Mouse (Mus musculus): ENCODE measurements around the gene Armh3. TPM values are rescaled to one million over a fixed set of nuclear protein-coding genes. Genes with fewer than 3 reads are reported as not detected.

Armh3 gene
- polyA plus RNA-seq, 1 experiment = 17.1 TPM

DNA sequence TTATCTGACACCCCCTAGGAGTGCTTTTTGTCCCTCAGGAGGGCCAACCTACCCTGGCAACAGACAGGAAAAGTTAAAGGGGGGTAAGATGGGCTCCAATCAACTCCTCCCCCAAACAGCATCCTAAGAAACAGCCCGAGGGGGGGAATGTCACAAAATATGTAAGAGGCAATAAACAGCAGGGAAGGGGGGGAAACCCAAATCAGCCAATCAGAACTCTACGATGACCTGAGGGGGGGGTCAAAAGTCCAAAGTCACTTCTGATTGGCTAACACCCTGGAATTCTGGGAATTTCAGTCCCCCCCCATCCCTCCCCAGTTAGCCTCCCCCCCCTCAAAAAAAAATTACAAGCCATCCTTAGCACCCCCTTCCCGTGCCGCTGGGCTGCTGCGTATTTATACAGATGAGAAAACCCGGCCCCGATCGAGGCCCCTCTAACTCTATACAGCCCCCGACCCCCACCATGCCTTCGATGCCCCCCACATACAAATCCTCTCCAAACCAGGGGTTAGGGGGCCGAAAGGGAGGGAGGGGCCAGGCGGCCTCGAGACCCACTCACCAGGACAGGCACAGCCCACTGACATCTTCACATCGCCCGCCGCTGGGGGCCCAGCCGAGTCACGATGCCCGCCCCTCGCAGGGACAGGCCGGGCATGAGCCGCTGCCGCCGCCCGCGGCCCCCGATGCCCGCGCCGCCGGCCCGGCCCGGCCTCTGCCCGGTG lies 46.1 kb upstream of the Armh3 start, which contains the start of gene Pprc1:
Gene Pprc1, plus strand, starts transcription at position 616 of the 722 bp plus-strand sequence.
- Histone ChIP-seq H3K4me3 (ENCODE audit: low read depth, low read length) (peak within 1 kb of the TSS; percentile 95), H3K36me3 (ENCODE audit: control insufficient read depth, insufficient read depth, low read length, poor library complexity, severe bottlenecking) (no peaks in the 10 kb centered on the region), H3K27ac (ENCODE audit: insufficient read depth, low read length) (peak within 1 kb of the TSS; percentile 84), H3K9me3 (replicated peaks; ENCODE audit: control insufficient read depth, insufficient read depth, low read length, poor library complexity, severe bottlenecking) (no peaks in the 10 kb centered on the region), H3K9ac (ENCODE audit: low read depth, poor library complexity, severe bottlenecking) (peak within 1 kb of the TSS; percentile 99), H3K27me3 (ENCODE audit: control insufficient read depth, insufficient read depth, low read length, poor library complexity, severe bottlenecking) (no peaks in the 10 kb centered on the region), H3K4me1 (ENCODE audit: control insufficient read depth, insufficient read depth, low read length) (peaks cover 9% of the 10 kb centered on the region)
- TF ChIP-seq POLR2A (IDR thresholded peaks at IDR 0.05; ENCODE audit: insufficient read depth, low read length) (no peak), EP300 (IDR thresholded peaks at IDR 0.05; ENCODE audit: insufficient read depth, low read depth, low read length) (no peak), CTCF (IDR thresholded peaks at IDR 0.05; ENCODE audit: low read depth, low read length) (no peak)

DNA sequence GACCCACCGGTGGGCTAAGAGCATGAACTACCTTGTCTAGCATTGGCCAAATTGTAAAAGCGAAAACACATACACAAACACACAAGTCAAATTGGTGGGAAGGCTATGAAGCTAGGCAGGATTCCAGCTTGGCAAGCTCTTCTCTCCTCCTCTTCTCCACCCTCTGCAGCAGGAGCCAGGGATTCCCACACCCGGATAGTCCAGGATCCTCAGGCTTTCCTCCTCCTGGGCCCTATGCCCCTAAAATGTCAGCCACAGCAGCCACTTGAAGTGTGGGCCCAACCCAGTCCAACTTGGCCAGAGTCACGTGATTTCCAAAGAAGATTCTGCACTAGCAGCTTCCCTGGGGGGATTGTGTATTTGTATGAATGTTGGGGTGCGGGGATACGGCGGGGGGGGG lies 45.1 kb upstream of the Armh3 start:
- peak overlapping the region; percentile 10 for H3K27ac ChIP-seq (ENCODE audit: insufficient read depth, low read length)
- no peaks in the 10 kb centered on the region for H3K36me3 ChIP-seq (ENCODE audit: control insufficient read depth, insufficient read depth, low read length, poor library complexity, severe bottlenecking)
- H3K27me3 ChIP-seq (ENCODE audit: control insufficient read depth, insufficient read depth, low read length, poor library complexity, severe bottlenecking) = no peaks in the 10 kb centered on the region
- H3K4me1 ChIP-seq (ENCODE audit: control insufficient read depth, insufficient read depth, low read length) = peaks cover 8% of the 10 kb centered on the region
- TF ChIP-seq POLR2A (IDR thresholded peaks at IDR 0.05; ENCODE audit: insufficient read depth, low read length) (no peak), CTCF (IDR thresholded peaks at IDR 0.05; ENCODE audit: low read depth, low read length) (no peak), EP300 (IDR thresholded peaks at IDR 0.05; ENCODE audit: insufficient read depth, low read depth, low read length) (no peak)
- peak overlapping the region; percentile 99 for H3K9ac ChIP-seq (ENCODE audit: low read depth, poor library complexity, severe bottlenecking)
- no peaks in the 10 kb centered on the region for H3K9me3 ChIP-seq (replicated peaks; ENCODE audit: control insufficient read depth, insufficient read depth, low read length, poor library complexity, severe bottlenecking)
- H3K4me3 ChIP-seq (ENCODE audit: low read depth, low read length) = peak overlapping the region; percentile 95

DNA sequence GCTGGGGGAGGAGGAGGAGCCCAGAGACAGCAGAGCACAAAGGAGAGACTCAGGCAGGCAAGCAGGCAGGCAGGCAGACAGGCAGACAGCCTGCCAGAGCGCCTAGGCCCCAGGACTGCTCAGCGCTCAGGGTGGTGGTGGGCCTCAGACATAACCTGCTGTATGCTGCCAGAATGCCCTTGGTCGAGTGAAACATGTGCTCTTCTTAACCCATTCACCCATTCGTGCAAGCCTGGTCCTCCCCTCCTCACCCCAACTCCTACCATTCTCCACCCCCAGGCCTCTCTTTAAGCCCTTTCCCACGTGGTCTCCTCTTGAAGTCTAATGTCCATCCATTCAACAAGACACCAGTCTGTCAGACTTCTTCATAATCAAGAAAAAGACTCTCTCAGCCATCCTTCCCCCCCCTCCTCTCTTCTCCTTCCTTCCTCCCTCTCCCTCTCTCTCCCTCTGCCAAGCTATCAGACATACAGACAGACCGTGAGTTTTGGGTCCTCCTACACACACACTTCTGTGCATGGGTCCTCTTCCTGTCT lies 44.3 kb upstream of the Armh3 start:
- H3K9me3 ChIP-seq (replicated peaks; ENCODE audit: control insufficient read depth, insufficient read depth, low read length, poor library complexity, severe bottlenecking) = no peaks in the 10 kb centered on the region
- H3K27ac ChIP-seq (ENCODE audit: insufficient read depth, low read length) = peak overlapping the region; percentile 10
- TF ChIP-seq POLR2A (IDR thresholded peaks at IDR 0.05; ENCODE audit: insufficient read depth, low read length) (peak; percentile 34), EP300 (IDR thresholded peaks at IDR 0.05; ENCODE audit: insufficient read depth, low read depth, low read length) (peak; percentile 40; the same call in 1 of the 2 replicates), CTCF (IDR thresholded peaks at IDR 0.05; ENCODE audit: low read depth, low read length) (no peak)
- H3K27me3 ChIP-seq (ENCODE audit: control insufficient read depth, insufficient read depth, low read length, poor library complexity, severe bottlenecking) = no peaks in the 10 kb centered on the region
- H3K4me1 ChIP-seq (ENCODE audit: control insufficient read depth, insufficient read depth, low read length) = peaks cover 4% of the 10 kb centered on the region
- H3K4me3 ChIP-seq (ENCODE audit: low read depth, low read length) = peak overlapping the region; percentile 43
- H3K36me3 ChIP-seq (ENCODE audit: control insufficient read depth, insufficient read depth, low read length, poor library complexity, severe bottlenecking) = no peaks in the 10 kb centered on the region
- peak overlapping the region; percentile 99 for H3K9ac ChIP-seq (ENCODE audit: low read depth, poor library complexity, severe bottlenecking)

DNA sequence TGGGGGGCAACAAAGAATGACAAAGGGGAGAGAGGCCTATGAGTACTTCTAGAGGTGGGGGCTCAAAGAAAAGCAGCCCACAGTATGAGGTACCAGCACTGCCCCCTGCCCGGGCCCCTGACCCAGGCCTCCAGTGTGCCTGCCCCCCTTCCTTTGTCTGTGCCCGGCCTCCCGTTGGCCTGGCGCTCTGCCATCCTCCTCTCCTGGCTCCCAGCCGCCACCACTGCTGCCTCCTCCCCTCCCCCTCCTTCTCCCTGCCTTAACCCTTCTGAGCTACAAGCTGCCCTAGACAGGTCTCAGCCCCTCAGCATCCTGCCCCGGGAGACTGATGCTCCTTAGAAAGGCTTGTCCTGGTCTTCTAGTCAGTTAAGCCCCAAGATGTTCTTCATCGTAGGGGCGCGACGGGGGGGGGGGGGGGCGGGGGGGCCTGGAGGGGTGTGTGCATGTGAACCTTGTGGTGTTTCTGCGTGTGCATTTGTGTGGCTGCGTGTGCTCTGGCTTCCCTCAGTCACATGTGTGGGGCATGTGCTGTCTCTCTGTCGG lies 43.7 kb upstream of the Armh3 start:
- peak overlapping the region; percentile 40 for H3K27ac ChIP-seq (ENCODE audit: insufficient read depth, low read length)
- H3K9me3 ChIP-seq (replicated peaks; ENCODE audit: control insufficient read depth, insufficient read depth, low read length, poor library complexity, severe bottlenecking) = no peaks in the 10 kb centered on the region
- peak overlapping the region; percentile 43 for H3K4me3 ChIP-seq (ENCODE audit: low read depth, low read length)
- no peak for TF ChIP-seq EP300 (IDR thresholded peaks at IDR 0.05; ENCODE audit: insufficient read depth, low read depth, low read length)
- TF ChIP-seq POLR2A (IDR thresholded peaks at IDR 0.05; ENCODE audit: insufficient read depth, low read length) = peak; percentile 1
- peaks cover 3% of the 10 kb centered on the region for H3K4me1 ChIP-seq (ENCODE audit: control insufficient read depth, insufficient read depth, low read length)
- no peaks in the 10 kb centered on the region for H3K27me3 ChIP-seq (ENCODE audit: control insufficient read depth, insufficient read depth, low read length, poor library complexity, severe bottlenecking)
- H3K9ac ChIP-seq (ENCODE audit: low read depth, poor library complexity, severe bottlenecking) = peak overlapping the region; percentile 99
- no peaks in the 10 kb centered on the region for H3K36me3 ChIP-seq (ENCODE audit: control insufficient read depth, insufficient read depth, low read length, poor library complexity, severe bottlenecking)

DNA sequence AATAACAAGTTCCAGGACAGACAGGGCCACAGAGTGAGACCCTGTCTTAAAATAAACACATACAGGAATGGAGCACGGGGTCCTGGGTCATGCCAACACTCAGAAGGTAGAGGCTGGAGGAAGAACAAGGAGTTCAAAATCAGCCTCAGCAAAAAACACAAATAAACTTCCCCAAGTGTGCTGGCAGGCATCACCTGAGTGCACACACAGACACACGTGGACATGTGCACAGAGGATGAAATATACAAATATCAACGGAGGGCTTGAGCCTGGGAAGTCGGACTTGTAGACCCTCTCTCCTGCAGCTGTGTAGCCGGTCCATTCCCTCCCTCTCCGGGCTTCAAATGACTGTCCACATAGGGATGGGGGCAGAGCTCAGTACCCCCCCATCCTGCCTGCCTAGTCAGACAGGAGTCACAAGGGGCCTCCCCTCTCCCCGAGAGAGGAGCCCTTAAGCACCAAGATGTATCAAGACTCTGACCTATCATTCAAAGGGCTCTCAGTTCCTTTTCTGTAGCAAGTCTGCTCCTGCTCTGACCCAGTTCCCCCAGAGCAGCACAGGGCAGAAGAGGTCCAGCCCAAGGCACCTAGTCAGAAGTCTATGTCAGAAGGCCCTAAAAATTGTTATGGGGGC lies 43.1 kb upstream of the Armh3 start:
- no peak for TF ChIP-seq CTCF (IDR thresholded peaks at IDR 0.05; ENCODE audit: low read depth, low read length)
- TF ChIP-seq POLR2A (IDR thresholded peaks at IDR 0.05; ENCODE audit: insufficient read depth, low read length) = no peak
- no peak for TF ChIP-seq EP300 (IDR thresholded peaks at IDR 0.05; ENCODE audit: insufficient read depth, low read depth, low read length)
- H3K4me3 ChIP-seq (ENCODE audit: low read depth, low read length) = peak overlapping the region; percentile 43
- H3K36me3 ChIP-seq (ENCODE audit: control insufficient read depth, insufficient read depth, low read length, poor library complexity, severe bottlenecking) = no peaks in the 10 kb centered on the region
- peak overlapping the region; percentile 99 for H3K9ac ChIP-seq (ENCODE audit: low read depth, poor library complexity, severe bottlenecking)
- H3K27me3 ChIP-seq (ENCODE audit: control insufficient read depth, insufficient read depth, low read length, poor library complexity, severe bottlenecking) = no peaks in the 10 kb centered on the region
- no peaks in the 10 kb centered on the region for H3K9me3 ChIP-seq (replicated peaks; ENCODE audit: control insufficient read depth, insufficient read depth, low read length, poor library complexity, severe bottlenecking)
- H3K27ac ChIP-seq (ENCODE audit: insufficient read depth, low read length) = peak overlapping the region; percentile 40
- peaks cover 4% of the 10 kb centered on the region for H3K4me1 ChIP-seq (ENCODE audit: control insufficient read depth, insufficient read depth, low read length)

Data from ES-Bruce4 (cell line).